Mouse (Mus musculus): Measurements from ENCODE around the gene Nifk.

Gene Nifk

DNA sequence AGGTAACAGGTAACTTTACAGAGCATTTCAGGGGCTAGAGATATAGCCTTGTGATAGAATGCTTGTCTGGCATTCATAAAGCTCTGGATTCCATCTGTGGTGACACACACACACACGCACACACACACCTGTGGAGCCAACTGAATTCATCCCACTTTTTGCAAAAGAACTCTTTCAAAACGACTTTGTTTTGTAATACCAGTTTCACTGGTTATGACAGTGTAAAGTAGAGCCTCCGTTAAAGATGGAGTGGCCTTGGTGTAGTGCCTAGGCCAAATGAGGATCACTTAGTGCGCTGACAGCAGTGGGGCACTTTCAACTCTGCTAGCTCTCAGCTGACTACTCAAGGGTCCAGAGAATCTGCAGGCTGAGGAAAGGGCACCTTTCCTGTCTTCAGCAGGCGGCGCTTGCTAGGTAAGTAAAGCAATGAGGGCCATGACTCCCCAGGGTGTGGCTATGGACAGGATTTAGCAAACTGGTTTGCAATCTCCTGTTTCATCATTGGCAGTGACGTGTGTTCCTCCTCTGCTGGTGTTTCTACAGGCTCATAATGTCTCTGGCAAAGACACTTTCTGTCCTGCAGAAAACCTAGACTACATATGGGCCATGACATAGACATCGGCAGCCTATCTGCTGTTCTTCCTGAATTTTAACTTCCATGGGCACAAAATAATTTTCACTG, 58.6 kb downstream of the Nifk start:
- DNase-seq (ENCODE audit: low read depth, low spot score), result no peak

Data from telencephalon, adult 2 months (tissue).